Mouse (Mus musculus) cerebral cortex, adult 2 months (tissue): ENCODE measurements around the gene Frmd4a.

ENCODE experiments used
- WGBS: fragments of 180-500 bp; shearing (Covaris S2); methylation state at CpG from one replicate; pipeline ENCODE4 v1.1.7; 2018; 5-methylcytosine and 5-hydroxymethylcytosine counted together

Frmd4a gene

DNA sequence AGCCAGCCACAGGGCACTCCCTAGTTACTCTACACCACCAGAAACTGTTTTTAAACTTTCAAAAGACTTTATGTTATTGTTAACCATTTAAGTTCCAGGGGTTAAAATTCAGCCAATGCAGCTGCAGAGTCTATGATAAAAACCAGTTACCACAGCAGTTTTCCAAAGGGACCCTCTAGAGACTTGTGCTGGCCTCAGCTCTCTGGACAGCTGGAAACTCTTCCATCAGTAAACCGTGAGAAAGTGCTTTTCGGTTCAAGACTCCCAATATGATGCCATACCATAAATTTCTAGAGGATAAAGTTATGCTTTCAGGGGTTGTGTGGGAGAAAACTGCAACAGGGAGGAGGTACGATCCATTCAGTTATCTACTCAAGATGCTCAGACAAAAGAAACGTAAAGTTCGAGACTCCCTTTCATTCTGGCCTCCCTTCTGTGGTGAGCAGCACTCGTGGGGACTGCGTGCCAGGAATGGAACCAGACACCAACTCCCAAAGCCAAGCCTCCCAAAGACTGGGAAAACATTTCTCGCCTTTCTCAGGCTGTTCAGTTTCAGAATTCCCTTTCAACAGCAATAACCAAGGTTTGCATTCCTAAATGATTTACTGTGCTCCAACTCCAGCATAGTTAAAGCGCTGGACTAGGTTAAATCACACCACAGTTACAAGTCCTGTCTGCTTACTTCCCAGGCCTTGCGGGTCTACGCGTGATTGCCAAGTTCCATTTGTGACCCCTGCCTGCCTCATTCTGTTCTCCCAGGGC, 603.3 kb downstream of the Frmd4a start:
- 60% methylated on average over 12 of the region's 12 CpGs for WGBS

DNA sequence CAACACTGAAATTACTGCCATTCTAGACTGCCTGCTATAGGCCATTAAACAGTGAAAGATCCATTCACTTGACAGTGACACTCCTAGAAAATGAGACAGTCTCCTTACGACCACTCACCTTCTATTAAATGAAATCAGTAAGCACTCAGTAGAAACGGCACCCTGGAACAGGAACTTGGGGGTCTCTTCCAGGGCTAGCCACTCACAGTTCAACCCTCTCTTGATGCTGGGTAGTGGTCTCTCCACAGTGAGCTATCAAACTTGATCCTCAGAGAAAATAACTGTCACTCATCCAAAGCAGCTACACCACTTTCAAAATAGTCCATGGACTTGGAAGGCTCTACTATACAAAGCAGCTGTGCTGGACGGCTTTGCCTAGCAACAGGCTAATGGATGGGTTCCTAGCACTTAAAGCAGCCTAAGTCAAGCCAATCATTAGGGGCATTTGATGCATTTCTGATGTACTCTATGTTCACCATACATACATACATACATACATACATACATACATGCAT, 604.0 kb downstream of the Frmd4a start:
- WGBS = 58% methylated on average over 3 of the region's 3 CpGs

DNA sequence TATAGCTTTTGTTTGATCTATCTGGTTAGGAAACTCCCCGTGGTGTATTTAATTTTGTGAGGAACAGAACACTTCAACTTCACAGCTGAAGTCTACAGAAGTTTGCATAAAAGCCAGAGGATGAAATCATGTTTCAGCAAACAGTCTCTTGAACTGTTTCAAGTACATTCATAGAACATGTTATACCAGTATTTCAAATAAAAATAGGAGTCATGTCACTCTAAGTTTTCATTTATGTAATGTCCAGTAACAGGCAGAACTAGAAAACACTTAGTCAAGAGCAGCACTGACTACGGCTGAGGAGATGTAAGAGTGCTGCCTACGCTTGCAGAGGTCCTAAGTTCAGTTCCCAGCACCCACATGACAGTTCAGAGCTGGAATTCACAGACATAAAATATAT, 609.4 kb downstream of the Frmd4a start:
- WGBS = 85% methylated on average over 3 of the region's 3 CpGs

DNA sequence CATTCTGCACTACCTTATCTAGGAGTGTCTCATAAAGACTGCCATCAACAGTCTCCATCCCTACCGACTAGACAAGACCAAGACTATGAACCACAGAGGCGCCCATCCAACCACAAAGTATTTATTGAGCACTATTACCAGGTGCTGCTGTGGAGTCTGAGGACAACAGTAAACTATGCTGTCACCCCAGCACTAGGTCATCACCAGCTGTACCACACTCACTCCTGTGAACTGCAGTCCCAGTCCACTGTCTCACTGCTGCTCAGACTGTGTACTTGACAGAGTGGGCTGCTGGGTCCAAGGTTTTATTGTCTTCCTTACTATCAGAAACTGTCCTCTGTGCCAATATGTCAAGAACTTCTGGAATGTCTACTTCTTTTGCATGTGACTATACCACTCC, 611.4 kb downstream of the Frmd4a start:
- 86% methylated on average over 2 of the region's 2 CpGs for WGBS

DNA sequence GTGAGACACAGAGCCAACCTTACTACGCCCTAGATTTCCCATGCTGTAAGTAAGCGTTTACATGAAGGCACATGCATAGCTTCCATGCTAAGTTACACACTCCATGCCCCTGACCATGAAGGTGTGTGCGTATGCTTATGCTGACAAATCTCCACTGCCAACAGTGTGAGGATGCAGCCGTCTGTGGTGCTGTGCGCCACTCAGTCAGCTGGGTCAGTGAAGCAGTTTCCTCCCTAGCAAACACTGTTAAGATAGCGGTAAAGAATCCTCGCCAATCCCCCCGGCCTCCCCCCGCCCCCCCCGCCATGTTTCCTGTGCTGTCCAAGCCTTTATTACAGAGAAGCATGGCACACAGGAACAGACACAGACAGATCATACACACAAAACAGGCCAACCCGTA, 612.0 kb downstream of the Frmd4a start:
- WGBS = 88% methylated on average over 11 of the region's 11 CpGs

DNA sequence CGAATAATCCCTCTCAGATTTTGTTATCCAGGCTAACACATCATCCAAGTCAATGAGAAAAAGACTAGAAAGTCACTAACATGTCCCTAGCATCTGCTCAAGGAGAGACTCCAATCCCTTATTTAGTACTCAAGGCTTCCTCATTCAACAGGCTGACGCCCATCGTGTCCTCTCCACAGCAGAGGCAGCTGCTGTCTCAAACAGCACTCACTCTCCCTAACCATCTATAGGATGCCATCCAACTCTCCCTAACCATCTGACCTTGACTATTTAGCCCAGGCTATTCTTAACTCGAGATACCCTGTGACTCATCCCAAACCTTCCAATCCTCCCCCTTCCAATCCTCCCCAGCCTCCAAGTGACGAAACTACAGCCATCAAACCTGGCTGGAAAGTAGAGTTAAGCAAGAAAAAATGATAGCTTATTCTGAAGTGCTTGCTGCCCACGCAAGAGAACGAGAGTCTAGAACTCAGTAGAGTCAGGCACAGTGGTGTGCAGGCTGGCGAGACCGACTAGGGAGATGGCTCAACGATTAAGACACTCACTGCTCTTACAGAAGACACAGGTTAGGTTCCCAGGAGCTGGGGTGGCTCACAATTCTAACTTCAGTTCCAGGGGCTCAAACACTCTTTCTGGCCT, 612.8 kb downstream of the Frmd4a start:
- WGBS = 69% methylated on average over 10 of the region's 10 CpGs

DNA sequence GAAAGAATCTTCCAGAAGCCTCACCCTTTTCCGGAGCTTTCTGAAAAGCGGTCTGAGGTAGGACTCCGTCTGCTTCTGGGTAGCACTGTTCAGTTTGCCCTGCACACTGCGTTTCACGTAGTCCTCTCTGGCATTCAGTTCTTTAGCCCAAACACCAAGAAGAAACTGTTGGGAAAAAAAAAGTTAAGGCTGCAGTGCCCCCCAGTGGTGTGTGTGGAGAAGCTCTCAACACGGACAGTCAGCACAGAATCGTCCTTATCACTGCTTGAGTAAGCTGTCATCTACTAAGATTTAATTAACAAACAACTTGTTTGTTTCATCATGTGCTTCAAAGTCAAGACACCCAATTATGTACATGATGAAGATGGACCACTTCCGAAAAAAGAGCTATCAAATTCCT, 618.3 kb downstream of the Frmd4a start:
- WGBS = 70% methylated on average over 8 of the region's 8 CpGs

DNA sequence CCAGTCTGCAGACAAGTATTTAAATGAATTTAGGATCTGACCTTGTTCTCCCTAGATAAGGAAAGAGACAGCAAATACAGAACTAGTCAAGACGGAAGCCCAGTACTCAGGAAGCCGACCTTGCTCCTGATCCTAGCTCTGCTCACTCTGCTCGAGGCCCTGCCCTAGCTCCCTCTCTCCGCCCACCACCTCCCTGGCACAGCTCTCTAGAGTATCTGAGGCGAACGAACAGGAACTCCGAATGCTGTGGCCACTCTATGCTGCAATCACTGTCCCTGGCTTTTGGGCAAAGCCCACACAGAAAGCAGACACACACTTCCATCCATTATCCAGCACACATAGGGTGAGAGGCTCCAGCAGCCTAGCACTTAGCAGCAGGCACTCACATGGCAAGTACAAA, 619.1 kb downstream of the Frmd4a start:
- 60% methylated on average over 7 of the region's 7 CpGs for WGBS

DNA sequence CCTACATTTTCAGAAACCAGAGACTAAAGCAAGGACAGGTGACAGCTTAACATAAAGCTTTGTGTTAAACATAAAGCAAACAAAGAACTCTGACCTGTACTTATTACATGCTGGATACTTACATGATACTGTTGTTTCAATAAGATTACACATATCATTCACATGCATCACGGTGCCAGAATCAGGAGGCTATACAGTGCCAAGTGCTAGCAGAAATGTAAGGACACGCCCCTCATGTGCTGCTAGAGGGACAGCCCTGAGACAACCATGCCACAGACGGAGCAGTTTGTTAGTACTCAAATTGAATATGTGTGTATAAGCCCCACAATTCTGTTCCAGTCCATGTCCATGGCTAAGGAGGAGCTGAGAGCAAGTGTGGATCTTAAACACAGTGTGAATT, 620.7 kb downstream of the Frmd4a start:
- WGBS = 84% methylated on average over 3 of the region's 3 CpGs

DNA sequence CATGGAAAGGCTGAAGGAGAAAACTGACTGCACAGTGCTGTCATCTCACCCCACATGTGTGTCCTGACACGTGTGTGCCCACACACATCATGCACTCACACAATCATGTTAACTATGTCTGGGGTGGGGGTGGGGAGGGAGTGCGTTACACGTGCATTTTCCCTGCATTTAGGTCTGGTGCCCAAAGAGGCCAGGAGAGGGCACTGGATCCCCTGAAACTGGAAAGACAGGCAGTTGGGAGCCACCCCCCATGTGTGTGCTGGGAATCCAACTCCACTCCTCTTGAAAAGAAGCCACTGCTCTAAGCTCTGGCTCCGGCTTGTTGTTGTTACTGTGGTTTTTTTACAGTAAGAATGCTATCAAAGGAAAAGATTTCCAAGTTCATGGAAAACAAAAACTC, 627.5 kb downstream of the Frmd4a start:
- WGBS = 92% methylated on average over 4 of the region's 4 CpGs

DNA sequence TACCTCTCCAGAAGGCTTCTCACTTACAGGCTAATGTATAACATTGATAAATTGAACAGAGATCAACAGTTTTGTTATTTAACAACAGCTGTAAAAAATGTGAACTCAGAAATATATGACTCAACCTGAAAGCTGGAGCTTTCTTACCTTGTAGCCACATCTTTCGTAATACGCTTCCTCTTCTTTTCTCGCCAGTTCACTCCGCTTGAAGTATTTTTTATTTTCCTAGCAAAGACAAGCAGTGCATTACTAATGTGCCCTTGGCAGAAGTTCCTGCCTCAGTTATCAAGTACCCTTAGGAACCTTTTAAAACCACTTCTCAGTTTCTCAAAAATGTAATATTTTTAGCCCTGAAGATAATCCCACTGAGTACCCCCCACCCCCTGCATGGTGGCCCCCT, 630.6 kb downstream of the Frmd4a start:
- 67% methylated on average over 4 of the region's 4 CpGs for WGBS

DNA sequence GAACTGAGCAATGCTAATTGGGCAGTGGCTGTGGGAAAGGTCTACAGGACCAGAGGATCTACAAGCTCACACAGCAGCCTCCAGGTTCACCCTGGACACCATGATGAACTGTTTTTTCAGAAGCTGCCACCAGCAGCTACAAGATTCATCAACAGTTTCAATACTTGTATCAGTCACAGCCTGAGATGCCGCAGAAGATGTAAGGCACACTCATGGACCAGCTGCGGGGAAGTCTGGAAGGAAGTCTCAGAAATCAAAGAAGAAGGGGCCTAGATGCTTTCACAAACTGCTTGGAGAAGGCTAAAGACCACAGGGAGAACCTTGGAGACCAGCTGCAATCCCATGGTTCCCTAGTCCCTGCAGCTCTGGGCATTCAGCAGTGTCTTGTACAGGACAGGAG, 632.1 kb downstream of the Frmd4a start:
- WGBS = 96% methylated on average over 2 of the region's 2 CpGs

DNA sequence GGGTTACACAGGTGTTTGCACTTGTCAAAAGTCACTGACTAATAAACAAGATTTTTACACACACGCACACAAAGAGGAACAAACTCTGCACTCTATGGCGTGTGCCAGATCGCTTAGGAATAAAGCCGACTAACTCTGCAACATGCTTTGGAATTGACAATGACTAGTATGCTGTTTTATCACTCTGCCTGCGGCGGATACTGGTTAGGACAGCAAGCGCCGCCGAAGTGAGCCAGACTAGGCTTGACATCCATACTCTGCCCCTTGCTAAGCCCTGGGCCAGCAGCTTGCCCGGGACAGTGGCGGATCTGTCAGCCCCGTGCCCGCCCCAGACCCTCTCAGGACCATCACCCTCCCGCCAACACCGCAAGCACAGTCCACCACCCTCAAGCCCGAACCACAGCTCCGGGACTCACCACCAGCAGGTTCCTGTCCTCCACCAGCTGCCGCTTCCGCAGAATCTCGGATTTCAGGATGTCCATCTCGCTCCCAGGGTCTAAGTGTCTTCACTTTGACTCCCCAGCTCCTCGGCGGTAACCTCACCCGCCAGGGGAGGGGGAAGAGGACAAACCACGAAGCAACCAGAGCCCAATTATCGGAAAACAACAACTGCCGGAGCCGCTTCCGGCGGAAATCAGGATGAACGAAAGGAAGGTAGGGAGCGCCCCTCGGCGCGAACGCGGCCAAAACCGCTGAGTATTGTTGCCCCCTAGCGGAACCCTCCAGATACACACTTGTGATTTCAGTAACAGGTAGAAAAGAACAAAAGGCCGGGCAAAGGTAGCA, 634.2 kb downstream of the Frmd4a start, which contains the start of gene Prpf18:
TSS of gene Prpf18 (minus strand) at position 614 of the 786 bp plus-strand sequence.
- WGBS = 1% methylated on average over 40 of the region's 40 CpGs

DNA sequence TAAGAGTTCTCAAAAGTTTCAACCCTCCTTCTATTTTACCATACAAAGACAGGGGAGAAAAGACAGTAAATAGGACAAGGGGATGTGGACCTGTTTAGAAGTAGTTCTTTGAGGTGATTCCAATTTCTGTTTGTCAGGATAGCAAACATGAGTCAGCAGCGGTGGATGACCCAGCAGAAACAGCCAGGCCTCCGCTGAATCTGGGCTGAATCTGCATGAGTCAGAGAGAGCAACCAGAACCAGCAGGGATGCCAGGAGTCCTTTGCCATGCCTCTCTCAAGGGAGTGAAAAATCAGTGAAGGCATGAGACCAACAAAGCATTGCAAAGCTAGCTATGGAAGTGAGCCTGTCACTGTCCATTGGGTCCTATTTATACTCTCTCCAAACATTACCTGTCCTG, 643.2 kb downstream of the Frmd4a start:
- WGBS = 83% methylated on average over 2 of the region's 2 CpGs
